Comparison of ENCODE assay signal across 9 mouse cellular contexts in the genomic region with DNA sequence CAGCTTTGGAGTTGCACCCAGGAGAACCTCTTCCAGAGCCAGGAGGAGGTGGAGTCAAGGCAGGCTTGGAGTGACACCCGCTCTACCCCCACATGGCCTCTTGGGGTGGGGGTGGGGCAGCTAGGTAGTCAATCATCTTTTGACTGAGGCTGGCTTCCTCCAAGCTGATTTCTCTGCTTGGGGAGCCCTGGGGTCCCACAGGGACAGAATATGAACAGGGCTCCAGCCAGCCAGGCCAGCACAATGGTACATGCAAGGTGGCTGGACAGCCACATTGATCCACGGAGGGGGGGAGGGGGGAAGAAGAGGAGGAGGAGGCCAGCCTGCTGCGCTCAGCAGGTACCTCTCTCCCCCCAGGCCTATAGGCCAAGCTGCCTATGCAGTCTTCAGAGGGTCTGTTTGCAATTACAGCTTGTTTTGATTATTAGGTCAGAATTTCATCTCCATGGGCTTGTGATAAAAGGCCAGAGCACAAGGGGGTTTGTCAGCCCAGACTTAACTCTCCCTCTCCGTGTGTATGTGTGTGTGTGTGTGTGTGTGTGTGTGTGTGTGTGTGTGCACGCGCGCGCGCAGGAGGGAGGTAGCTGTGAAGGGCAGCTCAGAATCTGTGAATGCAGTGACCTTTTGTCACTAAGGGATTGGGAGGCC.
DNase-seq lines count a peak whose midpoint lies in the region; ATAC-seq and TF ChIP-seq lines count a peak whose summit lies in the region.
"Had no signal": no experiment of that assay in that cellular context is flagged by ENCODE, and none has a peak within 500 bp of the region (broad histone marks: within the 10 kb centered on the region; RNA-seq: fewer than 3 reads in every experiment).

No protein-coding gene starts in this region.

- WGBS in forebrain, embryonic 11.5 days: 54% methylated on average over 9 of the region's 9 CpGs
- WGBS in forebrain, embryonic 14.5 days: 53% methylated on average over 8 of the region's 9 CpGs
- 44% methylated on average over 9 of the region's 9 CpGs for WGBS in lung, embryonic 14.5 days
- WGBS in hindbrain, embryonic 12.5 days: 42% methylated on average over 7 of the region's 9 CpGs
- WGBS in neural tube, embryonic 11.5 days: 59% methylated on average over 9 of the region's 9 CpGs

- H3K9me3 ChIP-seq in forebrain, embryonic 11.5 days (ENCODE audit: control insufficient read depth, low read length): no peaks in the 10 kb centered on the region
- no peaks in the 10 kb centered on the region for H3K9me3 ChIP-seq in forebrain, embryonic 14.5 days (replicated peaks; ENCODE audit: control insufficient read depth, low read length)
- H3K9me3 ChIP-seq in lung, embryonic 14.5 days (ENCODE audit: low read depth, low read length): peaks cover 3% of the 10 kb centered on the region; the same call in 1 of the 2 replicates
- H3K9me3 ChIP-seq in hindbrain, embryonic 12.5 days (replicated peaks): 0 out of 2 replicates have a peak, but pooled peaks cover 7% of the 10 kb centered on the region
- no peaks in the 10 kb centered on the region for H3K9me3 ChIP-seq in neural tube, embryonic 11.5 days (ENCODE audit: control insufficient read depth, low read length)

- DNase-seq in forebrain, embryonic 11.5 days (ENCODE audit: low spot score): no peak
- DNase-seq in forebrain, embryonic 14.5 days (ENCODE audit: low spot score): no peak
- DNase-seq in lung, embryonic 14.5 days: no peak
- no peak for DNase-seq in lung, postnatal 36 days
- peak; percentile 30 for DNase-seq in neural tube, embryonic 11.5 days (ENCODE audit: low spot score)
- no peak for DNase-seq in natural killer cell, adult 2 months (ENCODE audit: low spot score in 2 of 2)
- DNase-seq in left cerebral cortex, postnatal 14 days (ENCODE audit: low spot score in 2 of 2): no peak
- DNase-seq: cerebellum, adult 11-12 months had no signal

- H3K27me3 ChIP-seq in forebrain, embryonic 11.5 days (ENCODE audit: control insufficient read depth, insufficient read depth, low read length): no peaks in the 10 kb centered on the region
- H3K27me3 ChIP-seq in forebrain, embryonic 14.5 days (replicated peaks; ENCODE audit: control insufficient read depth, insufficient read depth, low read length): no peaks in the 10 kb centered on the region
- no peaks in the 10 kb centered on the region for H3K27me3 ChIP-seq in lung, embryonic 14.5 days (ENCODE audit: insufficient read depth, low read length)
- H3K27me3 ChIP-seq in hindbrain, embryonic 12.5 days: no peaks in the 10 kb centered on the region
- H3K27me3 ChIP-seq in neural tube, embryonic 11.5 days (ENCODE audit: control insufficient read depth, insufficient read depth, low read length): no peaks in the 10 kb centered on the region

- no peak overlapping the region for H3K4me3 ChIP-seq in forebrain, embryonic 11.5 days (ENCODE audit: low read depth, low read length)
- no peak overlapping the region for H3K4me3 ChIP-seq in forebrain, embryonic 14.5 days (ENCODE audit: low read depth, low read length)
- H3K4me3 ChIP-seq in lung, embryonic 14.5 days (ENCODE audit: low read depth, low read length): no peak overlapping the region
- no peak overlapping the region for H3K4me3 ChIP-seq in hindbrain, embryonic 12.5 days
- H3K4me3 ChIP-seq in neural tube, embryonic 11.5 days (ENCODE audit: low read depth, low read length): no peak overlapping the region

- TF ChIP-seq CTCF in lung, embryonic 14.5 days (IDR thresholded peaks at IDR 0.05; ENCODE audit: low read depth): no peak

- peaks cover 9% of the 10 kb centered on the region; the same call in 1 of the 2 replicates for H3K4me1 ChIP-seq in forebrain, embryonic 11.5 days (replicated peaks; ENCODE audit: control insufficient read depth, insufficient read depth, low read length)
- peaks cover 13% of the 10 kb centered on the region for H3K4me1 ChIP-seq in forebrain, embryonic 14.5 days (ENCODE audit: control insufficient read depth, insufficient read depth, low read length)
- H3K4me1 ChIP-seq in lung, embryonic 14.5 days (ENCODE audit: insufficient read depth): peaks cover 27% of the 10 kb centered on the region
- peaks cover 41% of the 10 kb centered on the region for H3K4me1 ChIP-seq in hindbrain, embryonic 12.5 days
- H3K4me1 ChIP-seq in neural tube, embryonic 11.5 days (ENCODE audit: control insufficient read depth, insufficient read depth, low read length): peaks cover 7% of the 10 kb centered on the region

- no peaks in the 10 kb centered on the region; the same call in 1 of the 2 replicates for H3K36me3 ChIP-seq in forebrain, embryonic 11.5 days (ENCODE audit: control insufficient read depth, insufficient read depth, low read length)
- no peaks in the 10 kb centered on the region for H3K36me3 ChIP-seq in forebrain, embryonic 14.5 days (ENCODE audit: control insufficient read depth, insufficient read depth, low read length)
- no peaks in the 10 kb centered on the region for H3K36me3 ChIP-seq in lung, embryonic 14.5 days (ENCODE audit: insufficient read depth)
- H3K36me3 ChIP-seq in hindbrain, embryonic 12.5 days: no peaks in the 10 kb centered on the region
- H3K36me3 ChIP-seq in neural tube, embryonic 11.5 days (ENCODE audit: control insufficient read depth, insufficient read depth, low read length): no peaks in the 10 kb centered on the region

- 0 out of 2 replicates have a peak overlapping the region, but pooled peaks have one; percentile 20 for H3K9ac ChIP-seq in forebrain, embryonic 11.5 days (ENCODE audit: low read length)
- no peak overlapping the region for H3K9ac ChIP-seq in forebrain, embryonic 14.5 days (ENCODE audit: low read length)
- H3K9ac ChIP-seq in lung, embryonic 14.5 days: no peak overlapping the region
- H3K9ac ChIP-seq in hindbrain, embryonic 12.5 days: 0 out of 2 replicates have a peak overlapping the region, but pooled peaks have one; percentile 8
- H3K9ac ChIP-seq in neural tube, embryonic 11.5 days (ENCODE audit: low read length): no peak overlapping the region

- H3K4me2 ChIP-seq in forebrain, embryonic 11.5 days (ENCODE audit: low read depth, low read length, severe bottlenecking): no peak overlapping the region
- H3K4me2 ChIP-seq in forebrain, embryonic 14.5 days (ENCODE audit: low read length): no peak overlapping the region
- H3K4me2 ChIP-seq in lung, embryonic 14.5 days: no peak overlapping the region
- H3K4me2 ChIP-seq in hindbrain, embryonic 12.5 days (replicated peaks): peak overlapping the region; percentile 7; the same call in 1 of the 2 replicates
- H3K4me2 ChIP-seq in neural tube, embryonic 11.5 days (ENCODE audit: low read depth): no peak overlapping the region

- no peak for ATAC-seq in forebrain, embryonic 11.5 days (replicated peaks; ENCODE audit: low FRiP score)
- ATAC-seq in forebrain, embryonic 14.5 days: no peak
- peak; percentile 23; the same call in 1 of the 2 replicates for ATAC-seq in lung, embryonic 14.5 days (ENCODE audit: insufficient read depth)
- peak; percentile 52; the same call in 1 of the 2 replicates for ATAC-seq in hindbrain, embryonic 12.5 days (ENCODE audit: low FRiP score)
- no peak for ATAC-seq in neural tube, embryonic 11.5 days (ENCODE audit: insufficient read depth, low FRiP score, low TSS enrichment)

- intact Hi-C loops in left cerebral cortex, postnatal 14 days (cut with DNase I): no loop called here

- no peak overlapping the region for H3K27ac ChIP-seq in forebrain, embryonic 11.5 days (ENCODE audit: low read depth, low read length)
- H3K27ac ChIP-seq in forebrain, embryonic 14.5 days (ENCODE audit: low read depth, low read length): no peak overlapping the region
- H3K27ac ChIP-seq in lung, embryonic 14.5 days (ENCODE audit: low read depth): peak overlapping the region; percentile 50; the same call in 1 of the 2 replicates
- H3K27ac ChIP-seq in hindbrain, embryonic 12.5 days: peak overlapping the region; percentile 74
- H3K27ac ChIP-seq in neural tube, embryonic 11.5 days (ENCODE audit: low read depth, low read length): no peak overlapping the region

Comparison
In these comparisons a context has a peak if more than half of its experiments do, and no peak if none do; other contexts are left out.
1. H3K9ac ChIP-seq: peak in forebrain, embryonic 11.5 days (single experiment) and hindbrain, embryonic 12.5 days (single experiment); none in forebrain, embryonic 14.5 days (single experiment), lung, embryonic 14.5 days (single experiment) and neural tube, embryonic 11.5 days (single experiment).
2. ATAC-seq: peak in lung, embryonic 14.5 days (single experiment) and hindbrain, embryonic 12.5 days (single experiment); none in forebrain, embryonic 11.5 days (single experiment), forebrain, embryonic 14.5 days (single experiment) and neural tube, embryonic 11.5 days (single experiment).
3. H3K27ac ChIP-seq: peak in lung, embryonic 14.5 days (single experiment) and hindbrain, embryonic 12.5 days (single experiment); none in forebrain, embryonic 11.5 days (single experiment), forebrain, embryonic 14.5 days (single experiment) and neural tube, embryonic 11.5 days (single experiment).